Mouse (Mus musculus) lung, embryonic 14.5 days (tissue): ENCODE measurements at regions not wholly inside any gene's neighbourhood (a gene's known extent, or its start where the extent isn't known, plus 50 kb on each side); places are given as distances from the start of the nearest gene placed in this dataset.
A peak's percentile ranks its signal among the peaks of the same experiment; 100 is the strongest.

Experiments
- ATAC-seq: fragments of 200-750 bp; cut with Nextera tagmentation; 2 replicates; pipeline ENCODE4 v1.8.0; 2017; ENCODE audit warnings: mild to moderate bottlenecking, moderate TSS enrichment, moderate library complexity; ENCODE audit not compliant: insufficient read depth
- DNase-seq: peaks from one replicate; pipeline ENCODE4 v3.0.0-alpha.2; 2015
- H3K27ac ChIP-seq: fragments of 300-500 bp; sonication (generic); 2 replicates; pipeline ENCODE4 v1.5.1; 2014; ENCODE audit warnings: low read depth, mild to moderate bottlenecking, moderate library complexity
- H3K27me3 ChIP-seq: fragments of 300-500 bp; sonication (generic); 2 replicates; pipeline ENCODE4 v1.6.1; 2014; ENCODE audit warnings: low read length, control low read depth; ENCODE audit not compliant: insufficient read depth
- H3K36me3 ChIP-seq: fragments of 300-500 bp; sonication (generic); 2 replicates; pipeline ENCODE4 v1.6.1; 2014; ENCODE audit warnings: control low read depth; ENCODE audit not compliant: insufficient read depth
- H3K4me1 ChIP-seq: fragments of 300-500 bp; sonication (generic); 2 replicates; pipeline ENCODE4 v1.6.1; 2014; ENCODE audit warnings: antibody characterized with exemption, control low read depth; ENCODE audit not compliant: insufficient read depth
- H3K4me2 ChIP-seq: fragments of 300-500 bp; sonication (generic); 2 replicates; pipeline ENCODE4 v1.6.1; 2014; ENCODE audit warnings: mild to moderate bottlenecking
- H3K4me3 ChIP-seq: fragments of 300-500 bp; sonication (generic); 2 replicates; pipeline ENCODE4 v1.5.1; 2014; ENCODE audit warnings: low read depth, low read length
- H3K9ac ChIP-seq: fragments of 300-500 bp; sonication (generic); 2 replicates; pipeline ENCODE4 v1.6.1; 2014
- H3K9me3 ChIP-seq: fragments of 300-500 bp; sonication (generic); 2 replicates; pipeline ENCODE4 v1.6.1; 2016; ENCODE audit warnings: low read depth, low read length, control low read depth
- CTCF ChIP-seq: IDR thresholded peaks from 2 replicates; pipeline ENCODE4 v1.5.1; 2016; ENCODE audit warnings: antibody characterized with exemption, low read depth
- WGBS: fragments of 180-500 bp; shearing (Covaris S2); extraction: QIAGEN DNeasy Blood & Tissue Kit; methylation state at CpG from one replicate; pipeline ENCODE4 v1.1.7; 2014; 5-methylcytosine and 5-hydroxymethylcytosine counted together

DNA sequence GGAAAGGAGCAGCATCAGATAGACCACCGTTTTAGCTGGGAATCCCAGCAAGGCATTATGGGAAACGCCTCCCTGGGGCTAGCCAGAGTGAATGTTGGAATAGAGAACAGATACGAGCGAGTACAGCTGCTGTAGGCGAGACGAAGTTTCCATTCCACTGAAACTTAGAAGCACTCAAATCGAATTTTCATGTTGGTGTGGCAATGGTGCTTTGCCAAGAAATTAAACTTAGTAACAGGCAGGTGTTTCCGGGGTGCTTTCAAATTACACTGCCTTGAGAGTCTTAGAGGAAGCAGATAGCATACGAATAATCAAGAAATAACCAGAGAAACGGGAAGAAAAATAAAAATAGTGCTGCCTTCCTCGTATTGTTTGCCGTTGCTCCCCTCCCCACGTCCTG lies 327.1 kb upstream of the Slc24a5 start:
- no peaks in the 10 kb centered on the region for H3K36me3 ChIP-seq
- no peaks in the 10 kb centered on the region for H3K9me3 ChIP-seq
- H3K27me3 ChIP-seq: no peaks in the 10 kb centered on the region
- no peaks in the 10 kb centered on the region for H3K4me1 ChIP-seq
- H3K27ac ChIP-seq: no peak overlapping the region
- no peak overlapping the region for H3K9ac ChIP-seq
- ATAC-seq (no peak), DNase-seq (no peak)
- H3K4me3 ChIP-seq: no peak overlapping the region
- no peak overlapping the region for H3K4me2 ChIP-seq
- no peak for TF ChIP-seq CTCF
- 54% methylated on average over 13 of the region's 13 CpGs for WGBS

DNA sequence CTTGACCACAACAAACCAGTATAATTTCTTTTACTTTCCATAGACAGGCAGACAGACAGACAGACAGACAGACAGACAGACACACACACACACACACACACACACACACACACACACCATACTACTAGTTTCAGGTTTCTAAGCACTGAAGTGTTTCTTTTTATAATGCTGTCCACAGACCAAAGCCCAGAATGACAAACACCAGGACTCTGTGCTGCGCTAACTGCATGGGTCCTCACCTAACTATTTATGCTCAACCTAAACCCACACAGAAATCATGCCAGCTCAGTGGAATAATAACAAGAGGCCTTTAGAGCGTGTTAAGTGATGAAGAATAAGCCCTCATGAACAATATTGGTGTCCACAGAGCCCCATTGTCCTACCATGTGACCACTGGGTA lies 325.0 kb upstream of the Slc24a5 start:
- H3K4me1 ChIP-seq: no peaks in the 10 kb centered on the region
- ATAC-seq: no peak
- H3K27ac ChIP-seq: no peak overlapping the region
- H3K4me3 ChIP-seq: no peak overlapping the region
- H3K27me3 ChIP-seq: no peaks in the 10 kb centered on the region
- 88% methylated on average over 2 of the region's 2 CpGs for WGBS
- H3K9ac ChIP-seq: no peak overlapping the region
- H3K36me3 ChIP-seq: no peaks in the 10 kb centered on the region
- no peaks in the 10 kb centered on the region for H3K9me3 ChIP-seq
- TF ChIP-seq CTCF: no peak
- DNase-seq: no peak
- H3K4me2 ChIP-seq: no peak overlapping the region

DNA sequence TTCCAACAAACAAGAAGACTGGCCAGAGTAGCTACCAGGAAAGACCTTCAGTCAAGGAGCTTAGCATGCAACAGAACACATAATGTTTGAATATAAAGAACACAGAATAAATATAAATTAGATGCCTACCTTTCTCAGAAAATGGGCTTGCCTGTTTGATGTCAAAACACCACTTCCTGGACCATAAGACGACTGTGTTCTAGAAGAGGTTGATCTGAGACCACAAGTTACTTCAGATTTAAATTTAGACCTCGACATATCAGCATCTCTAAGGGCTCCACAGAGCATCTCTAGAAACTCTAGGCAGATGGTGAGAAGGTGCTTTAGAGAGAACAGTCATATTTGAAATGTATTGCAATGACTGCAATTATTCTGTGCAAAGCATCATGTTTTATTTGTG lies 322.9 kb upstream of the Slc24a5 start:
- ATAC-seq: no peak
- TF ChIP-seq CTCF: no peak
- Histone ChIP-seq H3K36me3 (no peaks in the 10 kb centered on the region), H3K4me1 (no peaks in the 10 kb centered on the region), H3K4me2 (no peak overlapping the region), H3K9me3 (no peaks in the 10 kb centered on the region), H3K27ac (no peak overlapping the region), H3K9ac (no peak overlapping the region), H3K27me3 (no peaks in the 10 kb centered on the region), H3K4me3 (no peak overlapping the region)
- 77% methylated on average over 2 of the region's 2 CpGs for WGBS
- no peak for DNase-seq

DNA sequence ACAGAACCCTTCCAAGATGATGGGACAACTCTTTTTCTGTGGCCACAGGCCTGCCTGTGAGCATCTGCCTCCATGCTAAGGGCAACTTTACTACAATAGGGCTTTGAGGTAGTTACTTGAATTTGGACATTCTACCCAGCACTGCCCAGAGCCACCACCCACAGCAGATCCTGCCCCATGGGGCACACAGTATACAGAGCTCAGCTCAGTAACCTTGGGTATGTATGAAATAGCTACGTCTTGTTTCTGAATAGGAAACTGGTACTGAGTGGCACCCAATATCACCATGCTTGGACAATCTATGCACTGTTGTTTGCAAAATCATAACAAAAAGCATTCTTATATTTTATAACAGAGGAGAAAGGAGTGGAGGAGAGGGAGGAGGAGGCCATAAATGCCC lies 320.8 kb upstream of the Slc24a5 start:
- WGBS: 89% methylated on average over 1 of the region's 1 CpGs
- no peak for ATAC-seq

DNA sequence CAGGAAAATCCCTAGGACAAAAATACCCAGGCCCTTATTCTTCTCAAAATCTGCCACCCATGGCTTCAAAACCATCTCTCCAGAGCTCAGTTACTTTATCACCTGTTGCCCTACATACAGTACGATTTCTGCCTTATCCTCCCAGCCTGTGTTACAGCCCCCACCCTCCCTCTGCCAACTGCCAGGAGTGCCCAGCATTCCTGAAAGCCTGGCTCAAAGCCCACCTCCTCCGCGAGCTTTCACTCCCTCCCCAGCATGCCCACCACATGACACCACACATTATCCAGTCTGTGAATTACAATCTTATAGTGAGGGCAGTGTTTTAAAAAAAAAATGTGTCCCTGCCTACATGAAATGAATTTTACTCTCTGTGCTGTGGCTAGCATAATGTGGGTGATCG lies 320.3 kb upstream of the Slc24a5 start:
- H3K9me3 ChIP-seq: no peaks in the 10 kb centered on the region
- no peaks in the 10 kb centered on the region for H3K36me3 ChIP-seq
- no peaks in the 10 kb centered on the region for H3K27me3 ChIP-seq
- no peak overlapping the region for H3K9ac ChIP-seq
- 65% methylated on average over 4 of the region's 4 CpGs for WGBS
- H3K4me1 ChIP-seq: no peaks in the 10 kb centered on the region
- H3K27ac ChIP-seq: no peak overlapping the region
- H3K4me3 ChIP-seq: no peak overlapping the region
- ATAC-seq: peak; percentile 38; the same call in 1 of the 2 replicates
- DNase-seq: peak; percentile 26
- H3K4me2 ChIP-seq: no peak overlapping the region
- no peak for TF ChIP-seq CTCF

More for the DNA sequence above, 320.8 kb upstream of the Slc24a5 start:
- H3K9me3 ChIP-seq: no peaks in the 10 kb centered on the region
- no peak overlapping the region for H3K4me2 ChIP-seq
- no peaks in the 10 kb centered on the region for H3K4me1 ChIP-seq
- H3K4me3 ChIP-seq: no peak overlapping the region
- H3K36me3 ChIP-seq: no peaks in the 10 kb centered on the region
- TF ChIP-seq CTCF: no peak
- H3K9ac ChIP-seq: no peak overlapping the region
- H3K27ac ChIP-seq: no peak overlapping the region
- no peak for DNase-seq
- H3K27me3 ChIP-seq: no peaks in the 10 kb centered on the region

DNA sequence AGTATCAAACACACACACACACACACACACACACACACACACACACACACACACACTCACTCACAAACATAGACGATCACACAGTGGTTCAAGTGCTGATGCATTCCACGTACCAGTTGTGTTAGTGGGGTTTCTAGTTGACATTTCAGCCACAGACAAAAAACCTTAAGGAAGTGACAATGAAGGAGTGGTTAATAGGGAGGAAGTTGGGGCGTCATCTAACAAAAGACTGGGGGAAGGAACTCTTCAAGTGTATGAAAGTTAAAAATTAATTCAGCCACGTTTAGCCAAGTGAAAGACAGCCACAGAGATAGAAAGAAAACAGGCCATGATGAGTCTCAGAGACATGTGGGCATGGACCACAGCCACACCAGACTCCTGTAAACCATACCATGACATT lies 316.1 kb upstream of the Slc24a5 start:
- 63% methylated on average over 4 of the region's 4 CpGs for WGBS
- Histone ChIP-seq H3K4me3 (no peak overlapping the region), H3K36me3 (no peaks in the 10 kb centered on the region), H3K9me3 (no peaks in the 10 kb centered on the region), H3K9ac (no peak overlapping the region), H3K4me2 (no peak overlapping the region), H3K4me1 (no peaks in the 10 kb centered on the region), H3K27me3 (no peaks in the 10 kb centered on the region), H3K27ac (no peak overlapping the region)
- no peak for TF ChIP-seq CTCF
- ATAC-seq: no peak
- no peak for DNase-seq

DNA sequence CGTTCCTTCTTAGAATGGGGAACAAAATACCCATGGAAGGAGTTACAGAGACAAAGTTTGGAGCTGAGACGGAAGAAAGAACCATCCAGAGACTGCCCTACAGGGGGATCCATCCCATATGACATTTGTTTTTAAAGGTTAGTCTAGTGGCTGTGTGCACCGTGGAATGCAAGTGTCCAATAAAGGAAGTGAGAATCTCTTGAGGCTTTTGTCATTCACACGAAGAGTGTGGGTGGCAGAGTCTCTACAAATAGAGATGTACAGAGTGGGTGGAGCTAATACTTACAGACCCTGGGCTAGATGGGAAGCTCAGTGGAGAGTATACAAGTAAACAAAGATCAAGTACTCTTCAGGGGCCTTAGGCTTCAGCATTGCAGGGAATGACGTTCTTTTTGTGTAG lies 314.2 kb upstream of the Slc24a5 start:
- Histone ChIP-seq H3K27me3 (no peaks in the 10 kb centered on the region), H3K4me3 (no peak overlapping the region), H3K4me1 (no peaks in the 10 kb centered on the region), H3K9ac (no peak overlapping the region), H3K4me2 (no peak overlapping the region), H3K9me3 (no peaks in the 10 kb centered on the region), H3K36me3 (no peaks in the 10 kb centered on the region), H3K27ac (no peak overlapping the region)
- DNase-seq (no peak), ATAC-seq (no peak)
- 69% methylated on average over 5 of the region's 5 CpGs for WGBS
- no peak for TF ChIP-seq CTCF

DNA sequence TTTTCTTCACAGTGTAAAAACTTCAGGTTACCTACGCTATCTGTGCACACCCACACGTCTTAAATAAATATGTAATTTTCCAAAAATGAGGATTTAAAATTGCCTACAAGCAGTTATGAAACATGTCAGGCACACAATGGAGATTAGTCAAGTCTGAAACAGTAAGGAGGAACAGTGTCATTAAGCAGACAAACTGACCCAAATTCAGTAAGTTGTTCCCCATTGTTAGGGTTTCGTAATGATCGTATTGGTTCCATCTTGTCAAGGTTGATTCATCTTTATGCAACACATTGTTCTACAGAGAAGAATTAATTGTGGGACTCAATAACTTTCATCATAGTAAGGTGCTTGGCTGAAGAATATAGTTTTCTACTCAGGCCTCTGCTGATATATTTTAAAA lies 312.7 kb upstream of the Slc24a5 start:
- TF ChIP-seq CTCF: no peak
- WGBS: 88% methylated on average over 4 of the region's 4 CpGs
- H3K9me3 ChIP-seq: no peaks in the 10 kb centered on the region
- no peaks in the 10 kb centered on the region for H3K36me3 ChIP-seq
- ATAC-seq (no peak), DNase-seq (no peak)
- H3K4me2 ChIP-seq: no peak overlapping the region
- no peak overlapping the region for H3K27ac ChIP-seq
- H3K27me3 ChIP-seq: no peaks in the 10 kb centered on the region
- H3K4me1 ChIP-seq: no peaks in the 10 kb centered on the region
- no peak overlapping the region for H3K4me3 ChIP-seq
- no peak overlapping the region for H3K9ac ChIP-seq
